Mouse (Mus musculus) kidney, embryonic 14.5 days (tissue): ENCODE results near the gene Abhd15. TPM values are rescaled to one million over a fixed set of nuclear protein-coding genes. Genes with fewer than 3 reads are reported as not detected.

Experiments used
- ATAC-seq: fragments of 200-750 bp; cut with Nextera tagmentation; 2 replicates; pipeline ENCODE4 v1.8.0; 2017; ENCODE audit warnings: moderate number of reproducible peaks, mild to moderate bottlenecking, moderate TSS enrichment, moderate library complexity; ENCODE audit not compliant: low FRiP score, low TSS enrichment
- H3K27ac ChIP-seq: fragments of 300-500 bp; sonication (generic); 2 replicates; pipeline ENCODE4 v1.5.1; 2014; ENCODE audit warnings: low read depth, mild to moderate bottlenecking, low read length, moderate library complexity, mixed read lengths
- H3K27me3 ChIP-seq: fragments of 300-500 bp; sonication (generic); 2 replicates; pipeline ENCODE4 v1.6.1; 2014; ENCODE audit warnings: mild to moderate bottlenecking, low read length; ENCODE audit not compliant: control insufficient read depth, insufficient read depth
- H3K36me3 ChIP-seq: fragments of 300-500 bp; sonication (generic); 2 replicates; pipeline ENCODE4 v1.6.1; 2014; ENCODE audit warnings: low read length, mixed read lengths; ENCODE audit not compliant: control insufficient read depth, insufficient read depth
- H3K4me1 ChIP-seq: fragments of 300-500 bp; sonication (generic); 2 replicates; pipeline ENCODE4 v1.6.1; 2014; ENCODE audit warnings: low read length, mixed read lengths; ENCODE audit not compliant: control insufficient read depth, insufficient read depth
- H3K4me2 ChIP-seq: fragments of 300-500 bp; sonication (generic); replicated peaks from 2 replicates; pipeline ENCODE4 v1.6.1; 2014; ENCODE audit warnings: low read depth, mild to moderate bottlenecking, low read length
- H3K4me3 ChIP-seq: fragments of 300-500 bp; sonication (generic); 2 replicates; pipeline ENCODE4 v1.5.1; 2014; ENCODE audit warnings: mild to moderate bottlenecking, low read length
- H3K9ac ChIP-seq: fragments of 300-500 bp; sonication (generic); 2 replicates; pipeline ENCODE4 v1.6.1; 2014; ENCODE audit warnings: low read depth, mild to moderate bottlenecking, low read length, moderate library complexity
- H3K9me3 ChIP-seq: fragments of 300-500 bp; sonication (generic); 2 replicates; pipeline ENCODE4 v1.6.1; 2016; ENCODE audit warnings: low read length; ENCODE audit not compliant: control insufficient read depth
- WGBS: fragments of 180-500 bp; shearing (Covaris S2); extraction: QIAGEN DNeasy Blood & Tissue Kit; methylation state at CpG from one replicate; pipeline ENCODE4 v1.1.7; 2014; 5-methylcytosine and 5-hydroxymethylcytosine counted together
- polyA plus RNA-seq: library from polyadenylated mRNA; unstranded; fragments of >200 nt; fragmentation: Nextera tagmentation; extraction: Ambion mirVana; gene quantifications from 2 replicates; pipeline ENCODE4 v1.2.1, GENCODE M21; 2014

Abhd15 gene
- polyA plus RNA-seq, 1 experiment from 2014 or later, result 2.6 TPM

GRCm38 (mm10) chr11:77483043-77483442 lies 31.9 kb upstream of the Abhd15 start:
- H3K4me1 ChIP-seq, result peaks cover 14% of the 10 kb centered on the region
- no peaks in the 10 kb centered on the region for H3K27me3 ChIP-seq
- no peaks in the 10 kb centered on the region for H3K36me3 ChIP-seq
- 56% methylated on average over 3 of the region's 3 CpGs for WGBS
- H3K9ac ChIP-seq, result no peak overlapping the region
- no peak overlapping the region for H3K4me3 ChIP-seq
- H3K27ac ChIP-seq, result no peak overlapping the region
- ATAC-seq, result no peak
- no peaks in the 10 kb centered on the region for H3K9me3 ChIP-seq
- no peak overlapping the region for H3K4me2 ChIP-seq

GRCm38 (mm10) chr11:77483510-77484255 lies 31.2 kb upstream of the Abhd15 start:
- no peaks in the 10 kb centered on the region for H3K9me3 ChIP-seq
- WGBS, result 62% methylated on average over 11 of the region's 11 CpGs
- H3K27ac ChIP-seq, result no peak overlapping the region
- no peak overlapping the region for H3K4me2 ChIP-seq
- no peaks in the 10 kb centered on the region for H3K27me3 ChIP-seq
- no peak for ATAC-seq
- no peak overlapping the region for H3K9ac ChIP-seq
- H3K36me3 ChIP-seq, result no peaks in the 10 kb centered on the region
- H3K4me1 ChIP-seq, result peaks cover 20% of the 10 kb centered on the region
- no peak overlapping the region for H3K4me3 ChIP-seq

- no peak overlapping the region for H3K9ac ChIP-seq
- H3K27ac ChIP-seq, result peak overlapping the region; percentile 2; the same call in 1 of the 2 replicates
- no peaks in the 10 kb centered on the region for H3K9me3 ChIP-seq
- no peak overlapping the region for H3K4me3 ChIP-seq
- H3K27me3 ChIP-seq, result no peaks in the 10 kb centered on the region
- peaks cover 25% of the 10 kb centered on the region for H3K4me1 ChIP-seq
- H3K36me3 ChIP-seq, result no peaks in the 10 kb centered on the region
- no peak for ATAC-seq
- WGBS, result 46% methylated on average over 6 of the region's 6 CpGs
- no peak overlapping the region for H3K4me2 ChIP-seq
Measured at GRCm38 (mm10) chr11:77485229-77485628, 29.7 kb upstream of the Abhd15 start.

GRCm38 (mm10) chr11:77486798-77487197 lies 28.1 kb upstream of the Abhd15 start:
- Histone ChIP-seq H3K9me3 (no peaks in the 10 kb centered on the region), H3K9ac (no peak overlapping the region), H3K27me3 (no peaks in the 10 kb centered on the region), H3K4me3 (no peak overlapping the region), H3K4me2 (no peak overlapping the region), H3K4me1 (peaks cover 34% of the 10 kb centered on the region), H3K36me3 (no peaks in the 10 kb centered on the region), H3K27ac (no peak overlapping the region)
- no peak for ATAC-seq
- WGBS, result 84% methylated on average over 5 of the region's 5 CpGs

- Histone ChIP-seq H3K27me3 (no peaks in the 10 kb centered on the region), H3K9ac (peak overlapping the region; percentile 87), H3K9me3 (no peaks in the 10 kb centered on the region), H3K4me2 (peak overlapping the region; percentile 96), H3K36me3 (no peaks in the 10 kb centered on the region), H3K27ac (no peak overlapping the region), H3K4me1 (peaks cover 37% of the 10 kb centered on the region), H3K4me3 (peak overlapping the region; percentile 84)
- WGBS, result 3% methylated on average over 51 of the region's 55 CpGs
- ATAC-seq, result no peak
Measured at GRCm38 (mm10) chr11:77488771-77489581, 25.9 kb upstream of the Abhd15 start.

GRCm38 (mm10) chr11:77489591-77490235 lies 25.2 kb upstream of the Abhd15 start, which contains the start of gene Ankrd13b:
TSS of gene Ankrd13b (minus strand) at chr11:77489678.
- Histone ChIP-seq H3K4me2 (peak within 1 kb of the TSS; percentile 96), H3K9ac (peak within 1 kb of the TSS; percentile 87), H3K4me3 (peak within 1 kb of the TSS; percentile 84), H3K27ac (no peak within 1 kb of the TSS), H3K4me1 (peaks cover 41% of the 10 kb centered on the region), H3K27me3 (no peaks in the 10 kb centered on the region), H3K9me3 (no peaks in the 10 kb centered on the region), H3K36me3 (no peaks in the 10 kb centered on the region)
- peak; percentile 46 for ATAC-seq
- 0% methylated on average over 50 of the region's 87 CpGs for WGBS

- WGBS, result 72% methylated on average over 6 of the region's 6 CpGs
- H3K9ac ChIP-seq, result peak overlapping the region; percentile 87; the same call in 1 of the 2 replicates
- no peaks in the 10 kb centered on the region for H3K27me3 ChIP-seq
- peaks cover 44% of the 10 kb centered on the region for H3K4me1 ChIP-seq
- no peak overlapping the region for H3K4me3 ChIP-seq
- H3K4me2 ChIP-seq, result peak overlapping the region; percentile 96
- H3K27ac ChIP-seq, result no peak overlapping the region
- ATAC-seq, result no peak
- H3K9me3 ChIP-seq, result no peaks in the 10 kb centered on the region
- H3K36me3 ChIP-seq, result no peaks in the 10 kb centered on the region
Measured at GRCm38 (mm10) chr11:77490451-77490850, 24.5 kb upstream of the Abhd15 start.

GRCm38 (mm10) chr11:77491123-77491501 lies 23.8 kb upstream of the Abhd15 start:
- Histone ChIP-seq H3K9ac (peak overlapping the region; percentile 93; the same call in 1 of the 2 replicates), H3K27me3 (no peaks in the 10 kb centered on the region), H3K9me3 (no peaks in the 10 kb centered on the region), H3K4me1 (peaks cover 46% of the 10 kb centered on the region), H3K4me2 (peak overlapping the region; percentile 95), H3K27ac (peak overlapping the region; percentile 87), H3K36me3 (no peaks in the 10 kb centered on the region), H3K4me3 (peak overlapping the region; percentile 89)
- peak; percentile 75 for ATAC-seq
- under 1% methylated on average over 13 of the region's 13 CpGs for WGBS
